Mouse (Mus musculus) midbrain, embryonic 10.5 days (tissue): ENCODE data around the gene Neurl3. TPM values are rescaled to one million over a fixed set of nuclear protein-coding genes. Genes with fewer than 3 reads are reported as not detected.

Experiments
- DNase-seq: peaks from one replicate; pipeline ENCODE4 v3.0.0-alpha.2; 2017; ENCODE audit warnings: low spot score
- H3K27ac ChIP-seq: fragments of 300-500 bp; sonication (generic); replicated peaks from 2 replicates; pipeline ENCODE4 v1.5.1; 2016; ENCODE audit warnings: mild to moderate bottlenecking
- H3K27me3 ChIP-seq: fragments of 300-500 bp; sonication (generic); 2 replicates; pipeline ENCODE4 v1.6.1; 2016; ENCODE audit warnings: low read depth, mild to moderate bottlenecking; ENCODE audit not compliant: poor library complexity, severe bottlenecking
- H3K36me3 ChIP-seq: fragments of 300-500 bp; sonication (generic); 2 replicates; pipeline ENCODE4 v1.6.1; 2016; ENCODE audit warnings: mild to moderate bottlenecking, moderate library complexity
- H3K4me1 ChIP-seq: fragments of 300-500 bp; sonication (generic); 2 replicates; pipeline ENCODE4 v1.6.1; 2016
- H3K4me3 ChIP-seq: fragments of 300-500 bp; sonication (generic); 2 replicates; pipeline ENCODE4 v1.5.1; 2016; ENCODE audit warnings: mild to moderate bottlenecking, moderate library complexity
- H3K9me3 ChIP-seq: fragments of 300-500 bp; sonication (generic); replicated peaks from 2 replicates; pipeline ENCODE4 v1.6.1; 2016; ENCODE audit warnings: mild to moderate bottlenecking
- WGBS: fragments of 180-500 bp; shearing (Covaris S2); methylation state at CpG from one replicate; pipeline ENCODE4 v1.1.7; 2016; 5-methylcytosine and 5-hydroxymethylcytosine counted together
- polyA plus RNA-seq: library from polyadenylated mRNA; unstranded; fragments of >200 nt; fragmentation: Nextera tagmentation; extraction: Ambion mirVana; gene quantifications from 2 replicates; pipeline ENCODE4 v1.2.1, GENCODE M21; 2016

Neurl3 gene
- polyA plus RNA-seq, 1 experiment from 2014 or later: 0.27 TPM

DNA sequence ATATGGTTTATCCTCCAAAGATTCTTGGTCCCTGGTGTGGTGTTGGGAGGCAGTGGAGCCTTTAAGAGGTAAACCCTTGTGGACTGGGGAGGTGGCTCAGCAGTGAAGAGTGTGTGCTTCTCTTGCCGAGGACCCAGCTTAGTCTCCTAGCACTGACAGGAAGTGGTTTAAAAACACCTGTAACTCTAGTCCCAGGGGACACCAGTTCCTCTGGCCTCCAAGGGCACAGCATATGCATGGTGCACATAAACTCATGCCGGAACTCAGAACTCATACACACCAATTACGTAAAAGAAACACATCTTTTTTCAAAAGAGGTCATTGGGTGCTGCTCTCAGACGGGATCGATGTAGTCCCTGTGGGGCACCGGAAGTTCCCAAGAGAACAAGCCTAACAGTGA lies 7.4 kb upstream of the Neurl3 start:
- Histone ChIP-seq H3K27ac (no peak overlapping the region), H3K36me3 (no peaks in the 10 kb centered on the region), H3K4me1 (no peaks in the 10 kb centered on the region), H3K27me3 (no peaks in the 10 kb centered on the region), H3K4me3 (no peak overlapping the region), H3K9me3 (no peaks in the 10 kb centered on the region)
- DNase-seq: no peak
- 93% methylated on average over 6 of the region's 6 CpGs for WGBS

DNA sequence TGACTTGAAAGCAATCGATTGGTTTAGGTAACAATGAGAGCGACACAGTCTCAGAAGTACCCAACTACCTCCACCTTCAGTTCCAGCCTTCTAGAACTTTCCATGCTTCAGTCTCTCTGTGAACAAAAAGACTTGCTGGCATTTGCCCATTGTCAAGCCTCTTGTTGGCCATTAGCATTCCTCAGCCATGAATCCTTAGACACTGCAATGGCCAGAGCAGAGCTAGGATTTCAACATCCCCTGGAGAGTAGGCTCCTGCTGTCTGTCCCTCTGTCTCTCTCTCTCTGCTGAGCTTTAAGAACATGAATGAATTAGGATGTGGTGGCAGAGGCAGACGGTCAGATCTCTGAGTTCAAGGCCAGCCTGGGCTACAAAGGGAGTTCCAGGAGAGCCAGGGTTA lies 6.5 kb upstream of the Neurl3 start:
- H3K27ac ChIP-seq: no peak overlapping the region
- H3K36me3 ChIP-seq: no peaks in the 10 kb centered on the region
- H3K9me3 ChIP-seq: no peaks in the 10 kb centered on the region
- WGBS: 84% methylated on average over 3 of the region's 3 CpGs
- no peak for DNase-seq
- H3K4me1 ChIP-seq: no peaks in the 10 kb centered on the region; the same call in 1 of the 2 replicates
- no peaks in the 10 kb centered on the region for H3K27me3 ChIP-seq
- H3K4me3 ChIP-seq: no peak overlapping the region

DNA sequence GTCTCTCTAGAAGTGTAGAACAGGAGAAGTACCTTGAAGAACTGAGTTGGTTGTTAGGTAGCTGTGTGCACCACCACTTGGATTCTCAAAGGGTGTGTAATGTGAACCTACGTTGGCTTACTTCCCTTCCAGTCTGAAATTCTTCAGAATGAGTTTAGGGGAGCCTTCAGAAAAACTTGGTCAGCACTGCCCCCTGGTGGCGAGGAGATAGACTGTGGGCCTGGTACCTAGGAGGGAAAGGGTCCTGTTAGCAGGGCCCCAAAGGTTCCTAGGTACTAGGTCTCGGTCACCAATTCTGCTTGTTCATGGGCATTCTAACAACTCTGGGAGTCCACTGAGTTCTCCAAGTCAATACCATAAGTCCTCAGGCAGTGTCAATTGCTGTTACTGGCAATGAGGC lies 4.7 kb upstream of the Neurl3 start:
- 27% methylated on average over 3 of the region's 3 CpGs for WGBS
- Histone ChIP-seq H3K27ac (no peak overlapping the region), H3K9me3 (no peaks in the 10 kb centered on the region)

DNA sequence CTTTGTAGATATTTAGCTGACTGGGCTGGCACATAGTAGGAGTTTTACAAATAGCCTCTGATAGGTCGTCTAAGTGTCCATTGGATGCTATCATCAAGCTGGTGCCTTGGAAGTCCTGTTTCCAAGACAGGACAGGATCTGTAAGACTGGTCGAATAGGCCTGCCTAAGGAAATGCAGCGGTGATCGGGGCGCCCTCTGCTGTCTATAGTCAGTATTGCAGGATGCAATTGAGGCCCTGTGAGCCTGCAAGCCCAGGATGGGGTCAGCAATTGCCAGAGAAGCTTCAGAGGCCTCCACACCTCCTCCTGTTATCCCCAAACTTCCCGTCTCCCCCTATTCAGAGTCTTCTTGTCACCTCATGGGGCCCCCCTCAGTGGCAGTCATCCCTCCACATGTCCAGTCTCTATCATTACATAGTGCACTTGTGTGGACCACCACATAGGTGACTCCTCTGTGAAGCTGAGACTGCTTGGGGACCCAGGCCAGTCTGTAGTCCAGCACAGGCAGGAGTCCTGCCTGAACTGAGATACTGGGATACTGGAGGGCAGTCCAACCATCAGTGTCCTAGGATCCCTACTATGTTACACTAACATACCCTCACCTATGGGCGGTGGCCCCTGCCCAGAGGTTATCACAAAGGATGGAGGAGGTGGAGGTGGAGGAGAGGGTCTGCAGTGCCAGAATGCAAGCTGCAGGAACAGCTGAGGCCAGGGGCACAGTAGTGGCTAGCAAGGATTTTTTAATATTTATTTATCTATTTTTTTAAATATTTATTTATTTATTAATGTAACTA lies 3.0 kb upstream of the Neurl3 start:
- Histone ChIP-seq H3K9me3 (no peaks in the 10 kb centered on the region), H3K27ac (no peak overlapping the region), H3K4me1 (peaks cover 11% of the 10 kb centered on the region), H3K36me3 (no peaks in the 10 kb centered on the region), H3K4me3 (no peak overlapping the region), H3K27me3 (peaks cover 1% of the 10 kb centered on the region; the same call in 1 of the 2 replicates)
- WGBS: 20% methylated on average over 7 of the region's 7 CpGs
- DNase-seq: peak; percentile 81

More for the DNA sequence above, 4.7 kb upstream of the Neurl3 start:
- no peaks in the 10 kb centered on the region for H3K36me3 ChIP-seq
- H3K27me3 ChIP-seq: no peaks in the 10 kb centered on the region
- no peak overlapping the region for H3K4me3 ChIP-seq
- peak; percentile 74 for DNase-seq
- H3K4me1 ChIP-seq: peaks cover 7% of the 10 kb centered on the region; the same call in 1 of the 2 replicates

DNA sequence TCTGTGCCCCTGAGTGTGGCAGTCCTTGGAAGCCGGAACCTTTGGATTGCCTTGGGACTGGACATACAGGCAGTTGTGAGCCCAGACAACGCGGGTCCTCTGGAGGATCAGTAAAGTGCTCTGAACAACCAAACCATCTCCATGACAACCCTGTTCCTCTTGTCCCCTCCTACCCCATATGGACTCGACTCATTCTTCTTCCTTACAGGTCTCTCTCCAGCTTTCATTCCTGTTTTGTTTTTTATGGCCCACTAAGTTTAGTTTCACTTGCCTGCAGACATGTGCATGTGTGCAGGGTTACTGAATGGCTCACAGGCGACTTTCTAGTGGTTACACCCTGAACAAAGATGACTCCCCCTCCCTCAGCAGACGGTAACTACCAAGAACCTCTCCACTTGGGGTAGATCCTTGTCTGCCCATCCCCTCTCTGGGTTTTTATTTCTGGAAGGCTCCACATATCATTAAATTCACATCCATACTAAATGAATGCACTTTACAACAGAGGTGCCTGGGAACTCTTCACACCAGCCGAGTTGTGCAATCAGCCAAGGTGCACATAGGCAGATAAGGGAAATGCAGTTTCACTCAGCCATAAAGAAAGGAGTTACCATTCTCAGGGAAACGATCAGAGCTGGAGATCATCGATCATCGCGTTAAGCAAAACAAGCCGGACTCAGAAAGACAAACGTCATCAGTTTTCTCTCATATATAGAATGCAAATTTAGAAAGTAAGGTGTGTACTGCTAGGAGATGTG lies 1.3 kb upstream of the Neurl3 start:
- Histone ChIP-seq H3K27ac (no peak overlapping the region), H3K4me1 (peaks cover 13% of the 10 kb centered on the region), H3K4me3 (no peak overlapping the region), H3K9me3 (no peaks in the 10 kb centered on the region), H3K27me3 (peaks cover 11% of the 10 kb centered on the region), H3K36me3 (no peaks in the 10 kb centered on the region)
- DNase-seq: no peak
- WGBS: 81% methylated on average over 13 of the region's 13 CpGs

DNA sequence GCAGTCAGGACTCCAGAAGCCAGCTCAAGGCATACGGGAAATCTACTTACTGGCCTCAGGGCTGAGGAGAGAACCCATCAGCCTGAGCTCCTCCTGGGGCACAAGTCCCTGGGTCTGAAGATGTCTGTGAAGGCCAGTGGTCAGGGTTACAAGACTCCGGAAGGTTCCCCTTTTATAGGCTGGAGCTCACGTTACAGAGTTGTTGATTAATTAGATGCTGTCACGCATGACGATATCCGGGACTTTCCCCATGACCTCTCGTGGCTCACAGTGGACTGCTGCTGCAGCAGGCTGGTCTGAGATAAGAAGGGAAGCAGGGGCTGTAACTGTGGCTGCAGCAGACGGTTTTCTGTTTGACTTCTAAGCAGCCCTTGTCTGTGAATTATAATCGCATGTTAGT lies 1.2 kb downstream of the Neurl3 start:
- Histone ChIP-seq H3K9me3 (no peaks in the 10 kb centered on the region), H3K4me3 (no peak overlapping the region), H3K27ac (no peak overlapping the region), H3K4me1 (peaks cover 29% of the 10 kb centered on the region), H3K36me3 (no peaks in the 10 kb centered on the region), H3K27me3 (peaks cover 37% of the 10 kb centered on the region)
- no peak for DNase-seq
- 58% methylated on average over 9 of the region's 9 CpGs for WGBS

DNA sequence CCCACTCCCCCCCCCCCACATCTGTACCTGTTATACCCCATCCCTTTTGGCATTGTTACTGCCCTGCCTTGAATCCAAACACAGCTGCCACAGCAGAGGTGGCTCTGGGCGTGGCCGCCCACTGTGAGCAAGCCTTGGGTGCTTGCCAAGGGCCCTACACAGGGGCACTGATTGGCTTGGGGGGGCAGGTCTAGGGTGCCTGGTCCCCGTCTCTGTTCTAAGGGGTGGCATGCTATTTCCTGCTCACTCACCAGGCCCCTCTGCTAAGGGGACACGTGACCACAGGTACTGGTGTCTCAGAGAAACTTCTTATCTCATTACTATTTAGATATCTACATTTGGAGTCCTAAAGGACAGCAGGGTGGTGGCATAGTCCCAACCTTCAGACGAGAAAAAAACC lies 1.9 kb downstream of the Neurl3 start:
- 80% methylated on average over 5 of the region's 5 CpGs for WGBS

DNA sequence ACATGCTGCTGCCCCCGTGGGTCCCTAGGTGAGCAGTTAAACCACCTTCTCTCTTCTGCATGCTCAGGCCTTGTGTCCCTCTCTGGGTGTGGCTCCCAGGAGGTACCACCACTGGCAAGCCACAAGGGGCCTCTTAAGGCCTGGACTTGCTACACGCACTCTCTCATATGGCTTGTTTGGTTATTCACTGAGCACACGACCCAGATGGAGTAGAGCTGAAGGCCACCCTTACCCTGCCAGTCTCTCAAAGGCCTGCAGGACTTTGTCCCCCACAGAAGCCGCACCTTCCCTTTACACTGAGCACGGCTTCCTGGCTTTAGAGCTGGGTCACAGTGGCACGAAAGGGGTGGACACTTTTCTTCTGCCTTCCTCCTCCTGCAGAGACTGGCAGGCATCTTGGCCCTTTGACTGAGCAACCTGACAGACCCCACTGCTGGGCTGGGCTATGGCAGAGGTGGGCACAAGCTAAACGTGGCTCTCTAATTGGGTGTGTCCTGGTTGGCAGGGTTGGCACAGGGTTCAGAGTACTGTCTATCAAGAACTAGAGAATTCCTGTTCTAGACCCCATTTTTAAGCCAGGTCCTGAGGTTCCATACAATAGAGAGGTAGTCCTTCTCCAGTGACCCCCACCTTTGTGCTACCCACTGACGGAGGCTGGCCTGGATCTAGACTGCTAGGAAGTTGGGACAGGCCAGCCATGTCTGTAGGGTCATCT lies 2.8 kb downstream of the Neurl3 start:
- peaks cover 29% of the 10 kb centered on the region for H3K4me1 ChIP-seq
- 85% methylated on average over 8 of the region's 8 CpGs for WGBS
- H3K36me3 ChIP-seq: no peaks in the 10 kb centered on the region
- no peak overlapping the region for H3K4me3 ChIP-seq
- peaks cover 39% of the 10 kb centered on the region for H3K27me3 ChIP-seq
- no peak for DNase-seq
- no peak overlapping the region for H3K27ac ChIP-seq
- no peaks in the 10 kb centered on the region for H3K9me3 ChIP-seq

More for the DNA sequence above, 1.9 kb downstream of the Neurl3 start:
- Histone ChIP-seq H3K27me3 (peaks cover 39% of the 10 kb centered on the region), H3K36me3 (no peaks in the 10 kb centered on the region), H3K27ac (no peak overlapping the region), H3K4me3 (no peak overlapping the region), H3K4me1 (peaks cover 29% of the 10 kb centered on the region), H3K9me3 (no peaks in the 10 kb centered on the region)
- DNase-seq: no peak

DNA sequence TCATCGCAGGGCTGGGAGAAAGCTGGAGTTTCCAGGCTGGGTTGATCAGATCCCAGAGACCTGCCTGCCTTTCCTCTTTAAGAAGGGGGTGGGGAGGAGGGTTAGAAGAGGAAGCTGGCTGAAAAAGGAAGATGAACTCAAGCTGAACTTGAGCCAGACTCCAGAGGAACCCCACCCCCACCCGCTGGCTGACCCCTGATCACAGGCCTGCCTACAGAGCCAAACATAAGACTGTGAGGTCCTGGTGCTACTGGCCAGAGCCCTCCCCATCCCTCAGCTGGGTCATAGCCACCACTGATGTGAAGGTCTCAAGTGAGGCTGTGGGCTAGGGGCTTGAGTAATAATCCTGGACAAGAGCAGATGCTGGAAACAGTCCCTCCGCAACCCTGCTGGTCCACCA lies 3.8 kb downstream of the Neurl3 start:
- DNase-seq: no peak

DNA sequence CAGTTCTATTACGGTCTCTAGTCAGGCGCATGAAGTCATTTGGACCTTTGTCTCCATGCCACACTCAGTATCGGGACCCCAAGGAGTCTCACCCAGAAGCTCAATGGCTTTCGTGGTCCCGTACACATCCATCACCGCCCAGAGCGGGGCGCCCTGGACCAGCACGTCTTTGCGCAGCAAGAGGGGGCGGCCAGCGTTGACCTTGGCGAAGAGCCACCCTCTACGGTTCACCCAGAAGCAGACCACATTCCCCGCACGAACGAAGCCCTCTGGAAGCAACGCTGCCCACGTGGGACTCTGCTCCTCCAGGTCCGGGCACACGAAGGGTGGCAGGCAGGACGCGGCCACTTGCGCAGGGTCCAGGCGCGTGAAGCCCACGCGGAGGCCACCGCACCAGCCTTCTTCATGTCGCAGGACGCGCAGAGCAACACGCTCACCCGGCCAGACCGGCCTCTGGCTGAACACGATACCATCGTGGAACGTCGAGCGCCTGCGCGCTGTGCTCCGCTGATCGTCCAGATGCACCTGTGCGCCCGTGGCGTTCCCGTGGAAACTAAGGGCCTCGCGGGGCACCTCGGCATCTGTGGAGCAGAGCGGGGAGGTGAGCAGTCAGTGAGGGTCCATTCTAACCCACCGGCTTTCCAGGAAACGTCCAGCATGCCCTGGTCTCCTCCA lies 5.2 kb downstream of the Neurl3 start:
- WGBS: 45% methylated on average over 54 of the region's 54 CpGs
- no peak for DNase-seq
- no peak overlapping the region for H3K27ac ChIP-seq
- no peaks in the 10 kb centered on the region for H3K9me3 ChIP-seq
- peaks cover 39% of the 10 kb centered on the region for H3K27me3 ChIP-seq
- no peaks in the 10 kb centered on the region for H3K36me3 ChIP-seq
- peaks cover 22% of the 10 kb centered on the region for H3K4me1 ChIP-seq
- H3K4me3 ChIP-seq: peak overlapping the region; percentile 34

More for the DNA sequence above, 3.8 kb downstream of the Neurl3 start:
- Histone ChIP-seq H3K27ac (no peak overlapping the region), H3K36me3 (no peaks in the 10 kb centered on the region), H3K4me3 (no peak overlapping the region), H3K27me3 (peaks cover 39% of the 10 kb centered on the region), H3K9me3 (no peaks in the 10 kb centered on the region), H3K4me1 (peaks cover 27% of the 10 kb centered on the region)
- WGBS: 47% methylated on average over 3 of the region's 3 CpGs

DNA sequence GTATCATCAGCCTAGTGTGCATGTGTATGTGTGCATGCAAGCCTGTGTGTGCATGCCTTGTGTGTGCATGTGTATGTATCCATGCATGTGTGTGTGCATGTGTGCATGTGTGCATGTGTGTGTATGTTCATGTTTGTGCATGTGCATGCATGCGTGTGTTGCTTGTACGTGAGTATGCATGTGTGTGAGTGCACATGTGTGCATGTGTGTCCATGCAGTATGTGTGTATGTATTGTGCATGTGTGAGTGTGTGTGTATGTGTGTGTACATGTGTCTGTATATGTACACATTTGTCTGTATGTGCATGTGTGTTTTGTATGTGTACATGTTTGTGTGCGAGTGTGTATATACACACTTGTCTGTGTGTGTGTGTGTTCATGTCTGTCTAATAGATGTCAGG lies 6.9 kb downstream of the Neurl3 start:
- H3K27ac ChIP-seq: no peak overlapping the region
- no peaks in the 10 kb centered on the region for H3K9me3 ChIP-seq
- H3K4me3 ChIP-seq: no peak overlapping the region
- DNase-seq: no peak
- H3K36me3 ChIP-seq: no peaks in the 10 kb centered on the region
- peaks cover 18% of the 10 kb centered on the region for H3K4me1 ChIP-seq
- WGBS: 97% methylated on average over 3 of the region's 3 CpGs
- H3K27me3 ChIP-seq: peaks cover 39% of the 10 kb centered on the region

DNA sequence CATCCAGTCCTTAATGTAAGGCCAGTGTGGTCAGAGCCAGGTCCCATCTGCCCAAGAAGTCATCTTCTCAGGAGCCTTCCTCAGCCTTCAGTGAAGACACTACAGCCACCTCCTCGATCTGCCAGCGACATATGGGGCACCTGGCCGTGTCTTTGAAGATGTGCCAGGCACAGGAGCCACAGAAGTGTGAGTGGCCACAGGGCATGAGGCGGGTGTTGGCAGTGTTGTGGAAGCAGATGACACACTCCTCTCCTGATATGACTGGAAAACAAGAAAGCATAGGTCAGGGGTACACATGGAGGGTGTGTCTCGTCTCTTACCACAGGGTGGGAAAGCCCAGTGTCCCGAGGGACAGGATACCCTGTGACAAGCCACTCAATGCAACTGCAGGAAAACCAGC lies 8.2 kb downstream of the Neurl3 start:
- peaks cover 18% of the 10 kb centered on the region for H3K4me1 ChIP-seq
- no peak overlapping the region for H3K27ac ChIP-seq
- H3K36me3 ChIP-seq: no peaks in the 10 kb centered on the region
- 85% methylated on average over 6 of the region's 6 CpGs for WGBS
- H3K9me3 ChIP-seq: no peaks in the 10 kb centered on the region
- H3K4me3 ChIP-seq: no peak overlapping the region
- peaks cover 33% of the 10 kb centered on the region for H3K27me3 ChIP-seq
- DNase-seq: no peak
